Mouse (Mus musculus) brain, embryonic 14.5 days (tissue): ENCODE data around the gene Dnaaf2.

ENCODE experiments used
- CTCF ChIP-seq: fragments of 200-500 bp; IDR thresholded peaks from 2 replicates; pipeline ENCODE4 v1.5.1; 2012; ENCODE audit warnings: inconsistent platforms, mild to moderate bottlenecking, moderate library complexity, borderline replicate concordance; ENCODE audit not compliant: insufficient read depth, insufficient read length; ENCODE audit errors: extremely low read depth
- POLR2A ChIP-seq: fragments of 200-500 bp; IDR thresholded peaks from 2 replicates; pipeline ENCODE4 v1.6.1; 2012; ENCODE audit warnings: mild to moderate bottlenecking, inconsistent platforms, borderline replicate concordance; ENCODE audit not compliant: poor library complexity, insufficient read depth, insufficient read length, severe bottlenecking; ENCODE audit errors: extremely low read depth

- no peak for TF ChIP-seq CTCF
- TF ChIP-seq POLR2A: no peak
Observed at GRCm38 (mm10) chr12:69156436-69156835, 41.8 kb downstream of the Dnaaf2 start.
